Mouse (Mus musculus): Measurements from ENCODE around the gene Kcns1. TPM values are rescaled to one million over a fixed set of nuclear protein-coding genes. Genes with fewer than 3 reads are reported as not detected.
"Not testable (repeated sequence)": the region's sequence is repeated elsewhere in the genome, so short reads cannot be mapped to it uniquely, and the experiment has no call there.

Kcns1 gene
- not detected for total RNA-seq (2021)
- not detected in 2 replicates for polyA plus RNA-seq (2012; rRNA removed)
- long read RNA-seq = 0 reads

DNA sequence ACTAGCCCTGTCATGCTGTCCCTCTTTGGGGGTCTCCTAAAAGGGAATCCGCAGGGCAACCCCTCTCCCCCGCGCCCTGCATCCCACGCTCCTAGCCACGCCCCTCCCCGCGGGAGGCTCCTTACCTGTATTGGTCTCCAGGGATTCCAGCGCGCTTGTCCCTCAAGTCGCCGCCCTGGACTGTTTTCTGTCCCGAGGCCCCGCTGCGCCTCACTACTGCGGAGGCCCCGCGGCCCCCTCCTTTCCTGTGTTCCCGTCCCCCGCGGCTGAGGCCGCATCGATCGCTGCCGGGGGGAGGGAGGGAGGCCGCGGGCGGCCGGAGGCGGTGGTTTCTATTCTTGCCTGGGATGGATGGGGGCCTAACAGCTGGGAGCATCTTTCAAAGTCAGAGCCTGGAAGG, at the start of gene Kcns1:
Gene Kcns1, minus strand, starts transcription at position 212 of the 400 bp plus-strand sequence.
- DNase-seq = no peak

DNA sequence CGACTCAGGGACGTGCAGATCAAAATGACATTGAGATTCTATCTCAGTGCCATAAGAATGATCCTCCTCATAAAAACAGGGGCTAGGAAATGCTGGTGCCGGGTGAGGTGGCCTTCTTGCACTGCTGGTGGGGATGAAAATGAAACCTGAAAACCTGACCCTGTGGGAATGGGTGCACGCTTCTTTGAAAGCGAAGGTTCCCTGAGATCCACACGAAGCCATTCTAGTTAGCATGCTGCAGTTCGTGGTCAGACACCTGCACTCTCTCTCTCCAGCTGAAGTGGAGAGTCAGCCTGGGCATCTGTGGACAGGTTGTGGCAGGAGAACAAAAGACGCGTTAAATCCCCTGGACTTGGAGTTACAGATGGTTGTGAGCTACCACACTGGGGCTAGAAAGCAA, 48.4 kb upstream of the Kcns1 start:
- no peak for DNase-seq

DNA sequence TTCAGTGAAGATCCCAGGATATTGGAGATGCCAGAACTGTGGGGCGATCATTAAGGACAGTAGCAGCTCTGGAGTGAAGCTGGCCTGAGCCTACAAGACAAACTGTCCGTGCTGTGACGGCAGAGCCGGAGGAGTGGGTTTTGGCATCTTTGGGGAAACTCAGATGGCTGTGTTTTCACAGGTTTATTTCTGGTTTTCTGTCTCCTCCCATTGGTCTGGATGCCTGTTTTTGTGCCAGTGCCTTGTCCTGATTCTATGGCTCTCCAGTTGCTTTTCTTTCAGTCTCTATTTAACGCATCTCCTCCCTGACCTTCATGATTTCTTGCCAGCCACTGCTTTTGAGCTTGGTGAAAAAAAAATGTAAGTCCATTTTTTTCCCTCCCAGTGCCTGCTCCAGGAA, 41.8 kb upstream of the Kcns1 start:
- DNase-seq = no peak

DNA sequence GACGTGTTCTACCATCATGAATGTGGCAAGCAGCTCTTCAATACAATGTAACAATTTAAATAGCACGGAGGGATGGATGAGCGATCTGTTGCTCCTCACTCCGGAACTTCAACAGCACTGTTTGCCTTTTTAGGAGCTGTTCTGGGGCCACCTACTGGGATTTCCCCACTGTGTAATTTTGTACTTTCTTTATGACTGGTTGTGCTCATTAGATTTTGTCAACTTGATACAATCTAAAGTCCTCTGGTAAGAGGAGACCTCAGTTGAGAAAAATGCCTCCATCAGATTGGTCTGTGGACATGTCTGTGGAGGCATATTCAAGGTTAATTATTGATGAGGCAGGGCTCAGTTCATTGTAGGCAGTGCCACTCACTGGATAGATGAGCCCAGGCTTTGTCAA, 40.0 kb upstream of the Kcns1 start:
- no peak for DNase-seq

DNA sequence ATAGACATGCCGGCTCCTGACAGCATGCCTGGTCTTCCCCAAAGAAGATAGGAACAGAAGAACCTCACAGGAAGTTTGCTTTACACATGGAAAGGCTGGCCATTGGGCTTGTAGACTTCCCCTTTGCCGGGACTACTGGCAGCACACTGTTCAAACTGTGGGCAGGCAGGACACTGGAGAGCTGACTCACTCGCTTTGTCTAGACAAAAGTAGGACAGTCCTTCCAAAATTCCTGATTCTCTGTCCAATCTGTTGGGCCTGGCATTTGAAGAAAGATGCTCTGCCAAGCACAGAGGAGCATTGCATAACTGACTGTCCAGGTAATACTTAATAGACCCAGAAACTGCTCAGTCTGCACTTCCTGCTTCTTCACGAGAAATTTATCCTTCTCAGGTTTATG, 35.8 kb upstream of the Kcns1 start:
- DNase-seq = peak; percentile 32

DNA sequence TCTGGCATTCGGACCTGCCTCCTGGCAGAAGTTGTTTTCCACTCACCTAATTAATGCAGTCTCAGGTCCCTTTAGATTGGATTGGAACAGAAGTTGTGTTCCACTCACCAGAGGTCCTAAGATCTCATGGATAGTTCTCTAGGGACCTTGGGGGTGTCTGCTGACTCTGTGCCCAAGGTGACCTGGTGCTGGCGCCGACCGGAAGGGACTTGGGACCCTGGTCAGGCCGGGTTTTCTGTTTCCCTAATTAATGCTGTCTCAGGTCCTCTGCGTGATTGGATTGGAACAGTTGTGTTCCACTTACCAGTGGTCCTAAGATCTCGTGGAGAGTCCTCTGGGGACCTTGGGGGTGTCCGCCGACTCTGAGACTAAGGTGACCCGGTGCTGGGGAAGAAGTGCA, 35.1 kb upstream of the Kcns1 start:
- DNase-seq = not testable (repeated sequence)

DNA sequence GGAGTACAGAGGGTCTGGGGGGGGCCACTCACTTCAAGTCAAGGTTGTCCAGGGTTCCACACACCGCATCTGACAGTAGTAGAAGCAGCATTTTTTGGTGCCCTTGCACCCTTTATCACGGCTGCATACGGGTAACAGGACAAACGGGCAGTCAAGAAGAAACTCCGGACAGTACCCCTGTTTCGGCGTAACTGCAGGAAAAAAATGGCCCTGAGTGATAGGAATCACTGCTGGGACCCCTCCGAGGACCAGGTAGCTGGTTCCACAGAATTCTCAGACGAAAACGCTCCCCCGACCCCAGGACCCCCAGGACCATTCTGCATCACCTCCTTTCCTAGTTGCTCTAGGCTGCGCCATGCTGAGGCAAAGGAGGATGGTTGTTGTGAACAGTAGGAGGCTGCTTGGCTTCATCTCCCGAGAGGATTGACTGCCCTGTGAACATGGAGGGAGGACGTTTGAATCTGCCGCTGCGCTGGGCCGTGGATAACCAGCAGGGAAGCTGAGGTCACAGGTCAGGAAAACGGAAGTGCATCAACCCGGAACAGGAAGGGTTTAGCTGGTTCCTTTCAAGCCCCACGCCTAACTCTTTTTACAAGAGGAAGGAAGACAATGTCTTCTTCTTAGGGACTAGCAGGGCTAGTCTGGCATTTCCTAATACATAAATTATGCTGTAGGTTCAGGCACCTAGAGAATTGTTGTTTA, 28.9 kb upstream of the Kcns1 start, which contains the start of gene Wfdc15a:
Gene Wfdc15a, minus strand, starts transcription at position 505 of the 702 bp plus-strand sequence.
- DNase-seq = no peak

DNA sequence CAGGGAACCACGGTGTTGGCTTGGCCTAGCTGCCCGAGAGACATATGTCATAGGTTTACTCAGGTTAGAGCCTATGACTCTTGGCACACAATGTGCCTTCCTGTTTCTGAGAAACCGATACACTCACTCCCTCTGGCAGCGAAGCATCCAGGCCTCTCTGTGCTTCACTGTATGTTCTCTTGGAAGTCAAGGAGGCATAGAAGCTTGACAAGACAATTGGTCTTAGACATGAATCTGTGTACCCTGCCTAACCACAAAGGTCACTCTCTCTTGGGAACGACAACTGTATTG, 25.7 kb upstream of the Kcns1 start:
- DNase-seq = peak; percentile 29

DNA sequence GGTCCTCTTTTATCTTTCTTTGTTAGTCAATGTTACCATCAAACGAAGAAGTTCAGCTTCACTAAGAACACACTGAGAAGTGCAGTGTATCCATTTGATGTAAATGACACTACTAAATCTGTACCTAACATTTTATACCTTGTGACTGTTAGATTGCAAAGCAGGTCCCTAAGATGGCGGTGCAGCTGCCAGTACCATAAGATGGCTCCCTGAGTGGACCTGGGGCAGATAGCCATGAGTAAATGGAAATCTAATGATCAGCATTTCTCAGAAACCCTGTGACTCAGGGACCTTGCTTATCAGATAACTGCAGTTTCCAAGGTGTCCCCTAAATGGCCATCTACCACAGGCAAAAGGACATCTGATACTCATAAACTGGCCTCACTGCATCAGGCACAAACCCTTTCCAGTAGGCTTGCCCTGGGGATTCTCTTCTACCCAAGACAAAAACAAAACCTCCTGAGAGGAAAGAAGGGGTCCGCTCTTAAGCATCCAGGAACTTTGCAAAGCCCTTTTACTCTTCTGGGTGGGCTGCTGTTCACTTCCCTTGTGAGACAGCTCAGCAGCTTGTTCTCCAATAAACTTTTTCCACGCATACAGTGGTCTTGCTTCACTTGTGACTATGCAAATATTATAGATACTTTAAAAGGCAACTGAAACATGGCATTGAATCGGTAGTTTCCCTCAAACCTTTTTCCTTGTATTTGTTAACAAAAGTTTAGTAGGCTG, 25.2 kb upstream of the Kcns1 start:
- DNase-seq = peak; percentile 53

DNA sequence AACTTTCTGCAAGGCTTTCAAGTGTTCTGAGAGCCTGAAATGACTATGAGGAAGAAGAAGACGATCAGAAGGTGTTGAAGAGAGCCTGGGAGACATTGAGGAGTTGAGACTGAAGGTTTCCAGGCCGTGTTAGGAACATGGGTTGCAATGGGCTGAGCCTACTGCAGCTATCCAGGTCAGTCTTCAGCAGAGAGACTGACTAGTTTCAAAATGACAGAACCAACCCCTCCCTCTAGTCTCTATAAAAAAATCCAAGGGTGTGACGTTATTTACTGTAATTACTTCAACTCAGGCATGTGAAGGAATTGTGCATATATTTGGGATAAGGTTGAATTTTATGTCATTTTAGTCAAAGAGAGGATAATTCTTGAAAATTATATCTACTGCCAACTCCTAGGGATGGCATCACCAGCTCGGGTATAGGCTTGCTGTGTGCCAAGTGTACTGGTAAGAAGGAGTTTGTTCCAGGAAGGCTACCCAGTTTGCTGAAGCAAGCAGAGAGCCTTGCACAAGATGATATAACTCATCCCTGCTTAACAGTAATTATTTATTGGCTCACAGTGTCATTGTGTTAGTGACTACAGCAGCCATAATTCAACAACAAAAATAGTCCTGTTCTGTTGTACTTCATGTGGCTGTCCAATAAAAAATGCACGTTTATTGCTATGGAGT, 24.2 kb upstream of the Kcns1 start:
- DNase-seq = peak; percentile 66

DNA sequence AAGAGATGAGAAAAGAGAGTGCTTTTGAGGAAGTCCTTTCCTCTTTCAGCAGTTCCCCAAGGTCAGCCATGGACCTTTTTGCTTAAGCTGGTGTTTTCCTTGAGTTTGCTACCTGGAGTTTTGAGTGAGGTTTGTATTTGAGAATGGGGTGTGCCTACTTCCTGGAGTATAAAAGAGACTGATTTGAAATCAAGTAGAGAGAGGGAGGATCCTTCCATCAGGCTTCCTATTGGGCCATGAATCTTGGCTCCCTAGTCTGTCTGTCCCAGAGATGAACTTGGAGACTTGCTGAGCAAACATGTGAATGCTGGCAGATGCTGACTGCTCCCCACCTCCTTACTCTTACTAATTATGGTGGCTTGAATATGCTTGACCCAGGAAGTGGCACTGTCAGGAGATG, 21.4 kb upstream of the Kcns1 start:
- no peak for DNase-seq

DNA sequence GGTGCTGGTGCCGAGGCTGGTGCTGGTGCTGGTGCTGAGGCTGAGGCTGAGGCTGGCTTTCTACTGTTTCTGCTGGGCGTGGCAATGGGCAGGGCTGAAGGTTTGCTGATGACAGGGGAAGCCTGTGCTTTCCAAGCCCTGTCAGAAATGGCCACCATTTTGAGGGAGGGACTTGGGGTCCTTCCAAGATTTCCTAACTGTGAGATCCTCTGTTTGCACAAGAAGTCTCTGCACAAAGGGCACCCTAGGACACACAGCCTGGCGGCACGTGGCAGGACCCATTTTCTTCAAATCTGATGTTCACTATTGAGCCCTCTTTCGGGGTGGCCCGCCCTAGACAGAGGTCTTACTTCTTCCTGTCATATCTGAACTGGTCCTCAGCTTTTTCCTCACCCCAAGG, 19.7 kb upstream of the Kcns1 start, which contains the start of gene Wfdc12:
Gene Wfdc12, minus strand, starts transcription at position 33 of the 400 bp plus-strand sequence.
- DNase-seq = peak; percentile 16

DNA sequence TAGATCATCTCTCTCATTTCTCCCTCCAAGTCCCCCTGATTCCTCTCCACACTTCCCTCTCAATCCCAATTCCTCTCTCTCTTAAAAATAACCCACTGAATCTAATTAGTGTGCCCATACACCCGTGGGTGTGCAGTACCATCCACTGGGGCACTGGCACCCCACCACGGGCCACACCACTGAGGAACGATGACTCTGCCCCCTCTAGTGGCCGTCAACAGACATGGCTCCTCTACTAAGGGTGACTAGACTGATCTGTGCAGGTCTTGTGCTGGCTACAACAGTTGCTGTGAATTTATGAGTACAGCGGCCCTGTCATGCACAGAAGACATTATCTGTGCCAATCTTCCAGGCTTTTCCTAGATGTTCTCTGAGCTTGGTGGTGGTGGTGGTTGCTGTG, 17.8 kb upstream of the Kcns1 start:
- no peak for DNase-seq

DNA sequence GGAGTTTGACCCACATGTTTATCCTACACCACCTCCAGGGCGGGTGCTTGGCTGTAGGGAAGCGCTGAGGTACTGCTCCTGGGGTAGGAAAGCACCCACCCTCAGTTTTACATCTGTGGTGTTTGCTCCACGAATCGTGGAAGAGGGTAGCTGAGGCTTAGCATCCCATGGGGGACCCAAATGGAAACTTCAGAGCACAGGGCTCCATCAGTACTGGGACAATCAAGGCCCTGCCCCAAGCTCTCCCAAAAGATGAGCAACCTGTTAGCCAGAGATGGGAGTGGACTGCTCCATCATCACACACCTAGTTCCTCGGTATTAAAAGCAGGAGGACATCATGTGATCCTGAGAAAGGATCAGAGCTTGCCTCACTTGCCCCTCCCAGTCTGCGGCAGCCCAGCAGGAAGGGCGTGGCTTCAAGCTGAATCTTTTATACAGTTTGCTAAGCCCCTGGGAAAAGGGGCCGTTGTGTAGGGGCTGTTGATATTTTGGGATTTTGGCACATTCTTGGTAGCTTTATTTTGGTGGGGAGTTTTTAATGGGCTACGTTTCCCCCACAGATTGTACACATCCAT, 13.3 kb upstream of the Kcns1 start:
- DNase-seq = no peak

DNA sequence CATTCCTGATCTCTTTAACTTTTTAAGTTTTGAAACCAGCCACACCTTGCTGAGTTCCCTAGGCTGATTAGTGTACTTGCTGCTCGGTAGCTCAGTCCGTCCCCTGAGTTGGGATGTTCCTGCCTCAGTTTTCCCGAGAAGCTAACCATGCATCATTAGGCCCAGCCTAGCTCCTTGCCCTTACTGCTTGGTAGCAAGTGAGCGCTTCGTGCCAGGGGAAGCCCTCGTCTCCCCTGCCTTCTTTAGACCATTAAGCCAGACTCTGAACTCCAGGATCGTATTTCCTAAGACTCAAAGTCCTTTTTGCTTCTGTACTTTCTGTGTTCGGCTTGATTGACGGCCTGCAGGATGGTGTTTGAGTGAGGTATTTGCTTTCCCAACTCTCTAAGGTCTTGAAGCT, 12.4 kb upstream of the Kcns1 start:
- DNase-seq = no peak

DNA sequence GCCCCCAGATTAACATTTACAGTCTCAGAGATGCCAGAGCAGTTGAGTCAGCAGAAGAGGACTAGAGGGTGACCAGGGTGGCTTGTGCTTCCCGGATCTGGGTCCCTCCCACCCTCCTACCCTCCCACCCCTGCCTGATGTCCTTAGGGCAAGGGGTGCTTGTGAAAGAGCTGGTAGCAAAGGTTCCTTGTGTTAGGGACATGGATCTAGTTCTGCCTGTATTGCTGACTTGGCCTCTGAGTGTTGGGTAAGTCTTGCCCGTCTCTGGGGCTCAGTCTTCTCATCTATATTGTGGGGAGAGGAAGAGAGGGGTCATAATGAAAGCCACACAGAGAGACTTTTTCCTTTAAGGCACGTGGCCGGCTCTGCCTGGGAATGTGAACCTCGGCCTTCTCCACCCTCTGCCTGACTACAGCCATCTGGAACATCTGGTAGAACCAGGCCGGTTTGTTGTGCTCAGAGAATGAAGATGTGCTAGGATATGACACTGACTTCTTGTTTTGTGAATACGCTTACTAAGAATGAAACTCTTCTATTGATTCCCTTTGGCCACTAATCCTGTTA, 11.9 kb upstream of the Kcns1 start, which contains the start of gene Wfdc5:
Gene Wfdc5, minus strand, starts transcription at position 51 of the 564 bp plus-strand sequence.
- no peak for DNase-seq

DNA sequence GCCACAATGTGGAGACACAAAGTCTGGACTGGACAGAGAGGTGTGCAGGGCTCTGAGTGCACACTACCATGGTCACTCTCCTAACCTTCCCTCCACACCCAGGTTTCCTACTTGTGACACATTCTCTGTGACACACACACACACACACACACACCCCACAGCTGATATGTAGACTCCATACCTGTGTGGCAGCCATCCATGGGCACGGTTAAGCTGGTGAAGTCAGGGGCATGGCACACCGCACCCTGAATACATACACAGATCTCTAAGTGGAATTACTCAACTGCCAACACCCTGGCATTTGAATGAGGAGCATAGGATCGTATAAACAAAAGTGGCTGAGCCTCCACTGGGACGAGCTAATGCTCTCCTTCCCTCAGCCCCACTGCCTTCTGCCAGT, 9.9 kb upstream of the Kcns1 start:
- DNase-seq = no peak

DNA sequence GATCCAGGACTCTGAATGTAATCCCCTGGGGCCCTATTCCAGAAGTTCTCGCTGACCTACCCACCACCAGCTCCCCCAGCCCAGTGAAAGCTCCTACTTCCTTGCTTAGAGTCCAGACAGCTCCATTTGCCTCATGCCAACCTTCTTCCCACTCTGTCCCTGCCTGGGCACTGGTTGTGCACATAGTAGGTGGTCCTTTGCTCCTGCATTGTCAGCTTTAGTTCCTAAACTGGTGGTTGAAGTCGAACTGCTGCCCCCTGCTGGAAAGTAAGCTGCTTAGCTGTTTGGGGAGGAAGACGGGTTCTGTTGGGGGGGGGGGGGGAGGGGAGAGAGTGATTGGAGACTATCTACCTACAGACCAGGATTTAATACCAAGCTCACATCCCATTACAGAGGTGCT, 9.2 kb upstream of the Kcns1 start:
- peak; percentile 33 for DNase-seq

DNA sequence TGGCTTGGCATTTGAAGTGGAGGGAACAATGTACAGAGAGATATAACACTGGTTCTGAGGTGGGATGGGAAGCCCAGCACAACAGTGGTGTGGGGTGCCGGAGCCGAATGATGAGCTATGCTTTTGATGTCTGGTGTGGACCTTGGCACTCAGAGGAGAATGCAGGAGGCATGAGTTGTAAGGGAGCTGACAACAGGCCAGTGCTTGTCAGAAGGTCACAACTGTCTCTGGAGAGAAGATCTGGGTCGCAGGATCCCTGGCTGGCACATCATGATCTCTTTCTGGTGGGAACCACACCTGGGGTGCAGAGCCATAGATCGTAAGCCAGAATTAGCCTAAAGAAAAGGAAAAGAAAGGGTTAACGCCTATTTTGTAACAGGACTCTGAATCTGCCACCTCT, 6.9 kb upstream of the Kcns1 start:
- DNase-seq = peak; percentile 62

DNA sequence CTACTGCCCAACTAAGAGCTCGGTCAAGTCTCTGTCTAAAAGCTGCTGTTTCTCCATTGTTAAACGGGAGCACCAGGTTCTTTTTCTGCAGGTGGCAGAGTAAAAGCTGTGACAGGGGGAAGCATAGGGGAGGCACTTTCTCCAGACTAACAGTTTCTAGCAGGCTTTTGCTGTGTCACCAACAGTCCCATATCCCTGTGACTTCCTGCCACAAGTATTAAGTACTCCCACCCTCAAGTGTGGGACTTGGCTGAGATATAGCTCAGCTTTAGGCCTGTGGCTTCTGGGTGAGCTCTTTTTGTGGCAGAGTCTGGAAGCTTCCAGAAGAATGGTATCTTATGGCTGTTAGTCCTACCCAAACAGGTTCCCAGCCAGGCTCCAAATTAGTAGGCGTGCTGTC, 4.9 kb upstream of the Kcns1 start:
- DNase-seq = no peak

DNA sequence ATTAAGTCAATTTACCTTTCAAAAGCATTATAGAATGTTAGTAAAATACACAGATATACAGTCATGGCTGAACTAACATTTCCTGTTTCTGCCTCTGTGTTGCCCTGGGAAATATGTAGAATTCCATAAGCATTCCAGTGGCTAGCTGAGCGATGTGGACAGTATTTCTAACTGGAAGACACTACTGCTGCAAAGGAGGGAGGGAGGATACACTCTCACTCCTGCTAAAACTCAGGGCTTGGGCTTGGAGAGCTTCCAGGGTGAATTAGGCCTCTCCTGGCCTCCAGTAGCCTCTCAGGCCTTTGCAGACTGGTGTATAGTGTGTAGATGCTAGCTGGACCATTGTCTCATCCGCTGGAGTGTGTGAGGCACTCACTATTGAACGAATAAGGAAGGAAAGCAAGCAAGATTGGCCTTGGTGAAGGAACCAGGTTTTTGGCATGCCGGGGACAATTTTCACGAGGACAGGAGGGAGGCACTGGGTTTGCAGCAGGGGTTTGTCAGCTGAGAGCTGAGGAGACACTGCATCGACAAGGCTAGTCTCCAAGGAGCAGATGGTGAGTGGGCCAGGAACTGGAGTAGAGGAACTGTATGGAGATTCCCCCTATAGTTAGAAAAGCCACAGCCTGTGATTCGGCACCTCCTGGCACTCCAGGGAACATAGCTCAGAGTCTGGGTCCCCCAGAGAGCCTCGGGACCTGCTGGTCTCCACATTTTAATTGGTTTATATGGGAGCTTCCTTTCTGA, 3.9 kb upstream of the Kcns1 start:
- no peak for DNase-seq

DNA sequence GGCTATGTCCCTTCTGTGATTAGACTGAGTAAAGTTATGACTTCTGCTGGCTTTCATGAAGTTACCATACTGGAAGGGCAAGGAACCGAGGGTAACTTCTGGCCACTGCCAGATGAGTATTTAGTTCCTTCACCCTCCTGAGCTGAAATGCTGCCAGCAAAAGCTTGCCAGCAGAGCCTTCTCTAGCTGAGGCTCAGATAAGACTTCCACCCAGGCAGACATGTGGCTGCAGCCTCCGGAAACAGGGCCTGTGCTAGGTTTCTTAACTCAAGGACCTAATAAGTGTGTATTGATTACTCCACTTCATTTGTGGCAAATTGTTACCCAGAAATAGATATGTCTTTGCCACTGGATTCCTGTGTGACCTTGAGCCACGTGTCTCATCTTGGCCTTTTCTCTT, 2.5 kb upstream of the Kcns1 start:
- peak; percentile 26 for DNase-seq
